Mouse (Mus musculus) embryonic facial prominence, embryonic 10.5 days (tissue): ENCODE data around the gene Kif9. TPM values are rescaled to one million over a fixed set of nuclear protein-coding genes. Genes with fewer than 3 reads are reported as not detected.

Experiments
- DNase-seq: peaks from one replicate; pipeline ENCODE4 v3.0.0-alpha.2; 2017; ENCODE audit warnings: low spot score
- H3K27ac ChIP-seq: fragments of 300-500 bp; sonication (generic); replicated peaks from 2 replicates; pipeline ENCODE4 v1.5.1; 2016; ENCODE audit warnings: mild to moderate bottlenecking
- H3K27me3 ChIP-seq: fragments of 300-500 bp; sonication (generic); replicated peaks from 2 replicates; pipeline ENCODE4 v1.6.1; 2016; ENCODE audit warnings: low read depth, mild to moderate bottlenecking; ENCODE audit not compliant: poor library complexity, severe bottlenecking
- H3K36me3 ChIP-seq: fragments of 300-500 bp; sonication (generic); replicated peaks from 2 replicates; pipeline ENCODE4 v1.6.1; 2016; ENCODE audit warnings: mild to moderate bottlenecking, moderate library complexity
- H3K4me1 ChIP-seq: fragments of 300-500 bp; sonication (generic); 2 replicates; pipeline ENCODE4 v1.6.1; 2016
- H3K4me3 ChIP-seq: fragments of 300-500 bp; sonication (generic); 2 replicates; pipeline ENCODE4 v1.5.1; 2016; ENCODE audit warnings: mild to moderate bottlenecking, moderate library complexity
- H3K9me3 ChIP-seq: fragments of 300-500 bp; sonication (generic); 2 replicates; pipeline ENCODE4 v1.6.1; 2016; ENCODE audit warnings: mild to moderate bottlenecking
- WGBS: fragments of 180-500 bp; shearing (Covaris S2); methylation state at CpG from one replicate; pipeline ENCODE4 v1.1.7; 2016; 5-methylcytosine and 5-hydroxymethylcytosine counted together
- polyA plus RNA-seq: library from polyadenylated mRNA; unstranded; fragments of >200 nt; fragmentation: Nextera tagmentation; extraction: Ambion mirVana; gene quantifications from 2 replicates; pipeline ENCODE4 v1.2.1, GENCODE M21; 2016

Gene Kif9
- polyA plus RNA-seq, 1 experiment from 2014 or later: 1.3 TPM

DNA sequence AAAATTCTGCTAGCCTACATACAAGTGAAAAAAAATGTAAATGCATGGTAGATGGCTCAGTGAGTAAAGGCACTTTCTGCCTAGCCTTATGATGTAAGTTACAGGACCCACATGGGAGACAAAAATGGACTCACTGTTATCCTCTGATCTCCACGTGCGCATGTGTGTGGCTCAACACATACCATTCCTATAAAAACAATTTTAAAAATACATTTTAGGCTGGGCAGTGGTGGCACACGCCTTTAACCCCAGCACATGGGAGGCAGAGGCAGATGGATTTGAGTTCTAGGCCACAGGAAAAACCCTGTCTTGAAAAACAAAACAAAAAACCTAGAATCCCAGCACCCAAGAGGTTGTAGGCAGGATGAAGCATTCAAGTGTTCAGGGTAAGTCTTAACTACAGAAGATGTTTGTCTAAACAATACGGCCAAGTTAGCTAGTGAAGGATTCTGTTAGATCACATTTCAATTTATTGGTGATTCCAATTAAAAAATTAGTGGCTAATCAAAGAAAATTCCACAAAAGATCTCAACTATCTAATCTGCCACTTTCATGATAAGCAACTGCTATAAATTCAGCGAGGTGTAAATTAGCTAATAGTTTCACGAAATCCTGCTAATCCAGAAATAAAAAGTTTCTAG is 54.5 kb downstream of the Kif9 start:
- 33% methylated on average over 6 of the region's 6 CpGs for WGBS
- Histone ChIP-seq H3K27ac (peak overlapping the region; percentile 98), H3K4me3 (peak overlapping the region; percentile 84), H3K27me3 (no peaks in the 10 kb centered on the region), H3K4me1 (peaks cover 26% of the 10 kb centered on the region), H3K9me3 (no peaks in the 10 kb centered on the region), H3K36me3 (peaks cover 15% of the 10 kb centered on the region)
- DNase-seq: peak; percentile 21

DNA sequence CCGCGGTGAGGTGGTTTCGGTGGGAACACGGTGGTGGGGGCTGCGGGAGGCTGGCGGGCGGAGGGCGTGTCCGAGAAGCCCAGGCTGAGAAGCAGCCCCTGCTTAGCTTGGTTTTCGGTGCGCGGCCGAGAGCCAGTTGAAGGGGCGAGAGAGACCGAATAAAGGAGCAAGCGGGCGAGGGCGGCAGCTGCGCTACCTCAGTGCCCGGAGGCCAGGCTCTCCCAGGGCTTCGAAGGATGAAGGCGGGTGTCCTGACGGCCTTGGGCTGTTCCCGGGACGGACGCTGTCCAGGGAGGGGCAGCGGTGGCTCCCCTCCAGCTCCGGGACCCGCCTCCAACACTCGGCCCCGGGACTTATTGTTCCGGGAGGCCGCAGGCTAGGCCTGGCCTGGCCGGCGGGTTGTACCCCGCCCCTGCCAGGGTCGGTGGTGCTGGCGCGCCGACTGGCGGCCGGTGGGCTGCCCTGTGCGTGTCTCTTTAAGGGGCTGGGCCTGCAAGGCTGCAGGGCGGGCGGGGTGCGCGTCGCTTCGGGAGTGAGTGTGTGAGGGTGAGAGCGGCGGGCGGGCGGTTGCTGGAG is 55.2 kb downstream of the Kif9 start:
- peak; percentile 99 for DNase-seq
- peaks cover 22% of the 10 kb centered on the region for H3K36me3 ChIP-seq
- H3K4me3 ChIP-seq: peak overlapping the region; percentile 84
- H3K27ac ChIP-seq: peak overlapping the region; percentile 98
- no peaks in the 10 kb centered on the region for H3K9me3 ChIP-seq
- no peaks in the 10 kb centered on the region for H3K27me3 ChIP-seq
- WGBS: under 1% methylated on average over 53 of the region's 53 CpGs
- peaks cover 26% of the 10 kb centered on the region for H3K4me1 ChIP-seq

DNA sequence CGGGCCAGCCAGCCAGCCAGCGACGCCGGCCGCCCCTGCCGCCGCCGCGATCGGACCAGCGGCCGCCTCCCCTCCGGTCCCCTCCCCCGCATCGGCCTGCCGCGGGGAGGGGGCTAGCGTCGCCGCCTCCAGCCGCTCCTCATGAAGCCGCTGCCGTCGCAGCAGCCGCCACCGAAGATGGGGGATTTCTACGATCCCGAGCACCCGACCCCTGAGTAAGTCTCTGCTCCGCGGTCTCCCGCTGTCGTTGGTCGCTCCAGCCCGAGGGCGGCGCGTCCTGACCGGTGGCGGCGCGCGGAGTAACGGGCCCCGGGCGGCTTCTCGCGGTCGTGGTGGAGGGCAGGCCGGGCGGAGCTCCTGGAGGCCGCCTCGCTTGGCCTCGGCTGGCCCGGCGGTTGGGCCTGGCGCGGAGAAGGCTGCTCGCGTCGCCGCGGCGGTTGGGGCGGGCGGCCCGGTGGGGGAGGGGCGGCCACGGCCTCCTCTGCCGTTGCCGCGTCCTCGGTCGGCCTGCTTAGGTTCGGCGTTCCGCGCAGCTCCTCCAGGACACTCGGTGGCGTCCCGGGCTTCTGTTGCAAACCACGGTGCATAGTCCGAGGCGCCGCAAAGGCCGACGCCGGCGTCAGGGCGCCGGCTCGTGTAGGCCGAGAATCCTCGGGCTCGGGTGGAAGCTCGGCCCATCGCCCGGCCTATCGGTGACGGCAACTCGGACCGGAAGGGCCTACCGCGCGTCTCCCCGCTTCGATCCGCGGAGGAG is 56.0 kb downstream of the Kif9 start, which contains the start of gene Setd2:
TSS of gene Setd2 (plus strand) at position 60 of the 754 bp plus-strand sequence.
- H3K4me3 ChIP-seq: peak within 1 kb of the TSS; percentile 84
- peaks cover 30% of the 10 kb centered on the region for H3K36me3 ChIP-seq
- H3K27ac ChIP-seq: peak within 1 kb of the TSS; percentile 98
- peaks cover 26% of the 10 kb centered on the region for H3K4me1 ChIP-seq
- H3K9me3 ChIP-seq: no peaks in the 10 kb centered on the region
- DNase-seq: peak; percentile 80
- no peaks in the 10 kb centered on the region for H3K27me3 ChIP-seq
- under 1% methylated on average over 108 of the region's 109 CpGs for WGBS

DNA sequence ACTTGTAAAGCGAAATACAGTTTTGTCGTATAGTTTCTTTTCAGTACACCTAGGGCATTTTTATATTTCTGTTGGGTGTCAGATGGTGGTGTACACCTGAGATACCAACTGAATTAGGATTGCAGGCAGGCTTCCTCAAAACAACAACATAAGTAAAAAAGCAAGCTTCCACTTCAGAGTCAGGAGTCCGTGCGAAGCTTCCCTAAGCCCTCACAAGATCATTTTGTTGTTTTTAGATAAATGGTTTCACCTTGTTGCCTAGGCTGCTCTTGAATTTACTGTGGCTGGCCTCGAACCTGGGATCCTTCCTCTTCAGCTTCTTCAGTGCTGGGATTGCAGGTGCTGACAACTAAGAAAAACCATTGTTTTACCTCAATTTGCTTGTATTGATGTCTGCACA is 56.9 kb downstream of the Kif9 start:
- WGBS: 49% methylated on average over 5 of the region's 5 CpGs
- Histone ChIP-seq H3K9me3 (no peaks in the 10 kb centered on the region), H3K27me3 (no peaks in the 10 kb centered on the region), H3K4me3 (peak overlapping the region; percentile 84), H3K27ac (peak overlapping the region; percentile 98), H3K4me1 (peaks cover 26% of the 10 kb centered on the region), H3K36me3 (peaks cover 39% of the 10 kb centered on the region)
- DNase-seq: no peak

DNA sequence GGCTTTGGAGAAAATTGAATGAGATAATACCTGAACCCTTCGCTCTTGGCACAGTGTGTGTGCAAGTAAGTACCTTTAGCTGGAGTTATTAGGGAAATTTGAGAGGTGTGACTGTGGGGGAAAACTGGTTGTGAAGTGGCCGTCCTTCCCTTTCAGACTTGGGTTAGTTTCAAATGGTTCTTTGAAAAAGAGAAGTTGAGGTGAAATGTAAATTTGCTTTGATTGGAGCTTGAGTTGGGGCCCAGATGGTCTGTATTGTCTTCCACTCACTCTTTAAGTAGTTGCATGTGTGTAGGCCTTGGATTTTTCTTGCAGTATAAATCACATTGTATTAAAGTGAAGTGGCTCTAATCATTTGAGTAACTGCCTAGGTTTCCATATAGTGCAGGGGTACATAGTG is 58.4 kb downstream of the Kif9 start:
- peak overlapping the region; percentile 84; the same call in 1 of the 2 replicates for H3K4me3 ChIP-seq
- no peak for DNase-seq
- peaks cover 52% of the 10 kb centered on the region for H3K36me3 ChIP-seq
- H3K27me3 ChIP-seq: no peaks in the 10 kb centered on the region
- H3K9me3 ChIP-seq: no peaks in the 10 kb centered on the region
- WGBS: 82% methylated on average over 2 of the region's 2 CpGs
- peaks cover 26% of the 10 kb centered on the region for H3K4me1 ChIP-seq
- no peak overlapping the region for H3K27ac ChIP-seq

DNA sequence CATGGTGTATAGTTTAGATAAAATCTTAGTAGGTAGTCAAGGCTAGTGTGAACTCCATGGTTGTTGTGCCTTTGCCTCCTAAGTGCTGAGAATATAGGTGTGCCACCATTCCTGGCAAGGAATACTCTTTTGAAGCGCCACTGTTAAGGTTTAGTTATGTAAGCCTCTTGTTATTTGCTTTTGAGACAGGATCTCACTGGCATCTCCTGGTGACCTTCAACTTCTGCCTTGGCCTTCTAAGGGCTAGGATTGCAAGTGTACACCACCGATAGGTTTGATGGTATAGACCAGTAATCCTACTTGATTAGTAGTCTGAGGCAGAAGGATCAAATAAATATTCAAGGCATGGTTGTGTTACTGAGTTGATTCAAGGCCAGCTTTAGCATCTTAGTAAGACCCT is 59.9 kb downstream of the Kif9 start:
- Histone ChIP-seq H3K9me3 (no peaks in the 10 kb centered on the region), H3K36me3 (peaks cover 57% of the 10 kb centered on the region), H3K4me3 (no peak overlapping the region), H3K4me1 (peaks cover 21% of the 10 kb centered on the region), H3K27me3 (no peaks in the 10 kb centered on the region), H3K27ac (no peak overlapping the region)
- 94% methylated on average over 2 of the region's 2 CpGs for WGBS
- DNase-seq: no peak

DNA sequence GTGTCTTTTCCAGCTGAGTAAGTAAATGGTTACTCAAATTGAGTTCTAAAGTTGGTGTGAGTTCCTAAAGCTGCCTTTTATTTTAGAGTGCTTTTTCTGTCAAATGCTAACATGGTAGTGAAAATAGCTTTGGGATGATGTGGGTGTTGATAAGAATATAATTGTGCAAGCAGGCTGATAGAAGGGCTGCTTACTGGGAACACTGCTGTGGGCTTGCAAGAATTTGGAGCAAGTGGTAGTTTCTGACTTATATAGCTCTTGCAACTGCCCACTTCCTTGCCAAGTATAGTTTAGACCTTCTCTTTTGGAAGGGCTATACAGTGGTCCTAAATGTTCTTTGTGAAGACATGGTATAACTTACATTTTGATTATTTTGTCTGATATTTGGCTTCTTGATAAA is 61.8 kb downstream of the Kif9 start:
- peaks cover 20% of the 10 kb centered on the region for H3K4me1 ChIP-seq
- H3K27me3 ChIP-seq: no peaks in the 10 kb centered on the region
- H3K27ac ChIP-seq: no peak overlapping the region
- no peak overlapping the region for H3K4me3 ChIP-seq
- peaks cover 64% of the 10 kb centered on the region for H3K36me3 ChIP-seq
- no peaks in the 10 kb centered on the region for H3K9me3 ChIP-seq
- no peak for DNase-seq

DNA sequence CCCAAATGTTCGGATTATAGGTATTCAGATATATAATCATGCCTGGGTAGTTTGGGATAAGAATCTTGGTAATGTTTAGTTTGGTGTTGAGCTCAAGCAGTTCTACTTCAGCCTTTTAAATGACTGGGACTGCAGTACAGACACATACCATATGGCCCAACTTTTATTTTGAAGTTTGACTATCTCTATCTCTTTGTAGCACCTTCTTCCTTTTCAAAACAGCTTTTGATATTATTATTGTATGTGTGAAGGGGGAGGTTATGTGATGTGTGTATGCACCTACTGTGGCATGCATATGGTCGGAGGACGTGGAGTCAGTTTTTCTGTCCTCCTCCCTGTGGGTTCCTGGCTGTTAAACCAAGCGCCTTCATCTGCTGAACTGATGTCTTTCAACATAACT is 65.2 kb downstream of the Kif9 start:
- no peak overlapping the region for H3K4me3 ChIP-seq
- WGBS: 90% methylated on average over 4 of the region's 4 CpGs
- no peak for DNase-seq

GRCm38 (mm10) chr9:110548261-110548660 is 71.5 kb downstream of the Kif9 start:
- no peaks in the 10 kb centered on the region for H3K9me3 ChIP-seq
- no peaks in the 10 kb centered on the region for H3K27me3 ChIP-seq
- no peak overlapping the region for H3K4me3 ChIP-seq
- WGBS: 97% methylated on average over 19 of the region's 19 CpGs
- H3K36me3 ChIP-seq: peaks cover 75% of the 10 kb centered on the region
- no peak overlapping the region for H3K27ac ChIP-seq
- H3K4me1 ChIP-seq: no peaks in the 10 kb centered on the region
- no peak for DNase-seq

More for the DNA sequence above, 65.2 kb downstream of the Kif9 start:
- H3K27ac ChIP-seq: no peak overlapping the region
- peaks cover 51% of the 10 kb centered on the region for H3K36me3 ChIP-seq
- H3K4me1 ChIP-seq: no peaks in the 10 kb centered on the region
- no peaks in the 10 kb centered on the region for H3K27me3 ChIP-seq
- H3K9me3 ChIP-seq: no peaks in the 10 kb centered on the region

DNA sequence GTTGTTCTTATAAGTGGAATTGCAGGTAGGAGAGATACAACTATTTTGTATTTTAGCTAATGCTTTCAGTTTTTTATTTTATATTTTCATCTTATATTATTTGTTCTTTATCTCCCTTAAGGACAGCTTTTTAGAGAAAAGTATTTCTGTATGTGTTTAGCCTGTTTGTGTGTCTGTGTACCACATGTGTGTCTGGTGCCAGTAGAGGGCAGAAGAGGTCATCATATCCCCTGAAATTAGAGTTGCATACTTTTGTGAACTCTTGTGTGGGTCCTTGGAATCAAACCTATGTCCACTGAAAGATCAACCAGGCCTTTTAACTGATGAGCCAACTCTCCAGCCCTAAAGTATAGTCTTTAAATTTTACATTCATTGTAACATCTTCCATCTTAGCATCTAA is 91.6 kb downstream of the Kif9 start:
- Histone ChIP-seq H3K9me3 (no peaks in the 10 kb centered on the region), H3K27ac (no peak overlapping the region), H3K27me3 (no peaks in the 10 kb centered on the region), H3K4me3 (no peak overlapping the region), H3K36me3 (peaks cover 100% of the 10 kb centered on the region), H3K4me1 (no peaks in the 10 kb centered on the region)
- DNase-seq: no peak
